Mouse (Mus musculus) E14TG2a.4 (cell line): ENCODE data around the gene Ccdc136.
"Not testable (repeated sequence)": the region's sequence is repeated elsewhere in the genome, so short reads cannot be mapped to it uniquely, and the experiment has no call there.

Source experiments
- H3K27me3 ChIP-seq: 2 replicates; pipeline ENCODE4 v1.6.1; 2014; ENCODE audit warnings: low read length, control low read depth; ENCODE audit not compliant: insufficient read depth
- H3K36me3 ChIP-seq: 2 replicates; pipeline ENCODE4 v1.6.1; 2014; ENCODE audit warnings: low read length, control low read depth; ENCODE audit not compliant: insufficient read depth
- H3K4me1 ChIP-seq: replicated peaks from 2 replicates; pipeline ENCODE4 v1.6.1; 2014; ENCODE audit warnings: low read depth, low read length, control low read depth
- H3K4me3 ChIP-seq: replicated peaks from 2 replicates; pipeline ENCODE4 v1.5.1; 2014; ENCODE audit warnings: mild to moderate bottlenecking, low read length
- H3K9me3 ChIP-seq: 2 replicates; pipeline ENCODE4 v1.6.1; 2014; ENCODE audit warnings: low read length, control low read depth
- CTCF ChIP-seq: conservative IDR thresholded peaks from 2 replicates; pipeline ENCODE4 v1.5.1; 2014; ENCODE audit warnings: low read length
- NANOG ChIP-seq: IDR thresholded peaks from 2 replicates; pipeline ENCODE4 v1.6.1; 2014; ENCODE audit warnings: borderline replicate concordance, low read length, mixed read lengths
- POU5F1 ChIP-seq: IDR thresholded peaks from 2 replicates; pipeline ENCODE4 v1.6.1; 2014; ENCODE audit warnings: low read length, borderline replicate concordance

Ccdc136 gene

DNA sequence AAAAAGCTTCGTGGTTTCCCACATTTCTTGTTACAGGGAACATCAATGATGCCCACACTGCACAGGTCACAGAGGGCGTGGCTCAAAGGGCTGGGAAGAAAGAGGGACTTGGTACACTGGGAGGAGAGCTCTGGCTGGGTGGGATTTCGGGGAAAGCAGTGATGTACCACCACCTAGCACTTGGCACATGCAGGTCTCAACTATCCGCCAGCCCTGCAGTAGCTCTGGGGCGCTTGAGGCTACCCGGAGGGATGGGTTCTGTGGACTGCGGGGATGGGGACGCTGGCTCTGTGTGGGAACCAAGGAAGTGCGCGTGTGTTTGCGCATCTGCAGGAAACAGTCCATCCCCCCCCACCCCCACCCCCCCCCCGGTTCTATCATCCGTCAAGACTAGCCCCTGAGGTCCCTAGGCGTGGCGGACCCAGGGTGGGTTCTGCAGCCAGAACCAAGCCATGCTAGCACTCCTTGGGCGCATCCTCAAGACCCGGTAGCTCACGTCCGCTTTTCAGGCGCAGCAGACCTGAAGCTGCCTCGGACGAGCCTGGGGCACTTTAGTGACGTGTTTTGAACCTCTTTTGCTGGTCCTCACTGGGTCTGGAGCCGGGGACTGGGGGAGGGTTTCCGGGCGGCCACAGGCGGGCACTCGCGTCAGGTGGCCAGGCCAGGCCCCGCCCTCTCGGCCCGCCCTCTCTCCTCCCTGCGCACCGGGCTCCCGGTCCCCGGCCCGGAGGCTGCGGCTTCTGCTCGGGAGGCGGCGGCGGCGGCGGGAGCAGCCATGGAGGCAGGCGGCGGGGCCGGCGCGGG lies at the start of gene Ccdc136:
TSS of gene Ccdc136 (plus strand) at position 400 of the 804 bp plus-strand sequence.
- Histone ChIP-seq H3K4me3 (peak within 1 kb of the TSS; percentile 86), H3K36me3 (0 out of 2 replicates have a peak, but pooled peaks cover under 1% of the 10 kb centered on the region), H3K27me3 (peaks cover 55% of the 10 kb centered on the region), H3K4me1 (peaks cover 53% of the 10 kb centered on the region), H3K9me3 (no peaks in the 10 kb centered on the region)
- TF ChIP-seq NANOG (no peak), CTCF (no peak), POU5F1 (no peak)

DNA sequence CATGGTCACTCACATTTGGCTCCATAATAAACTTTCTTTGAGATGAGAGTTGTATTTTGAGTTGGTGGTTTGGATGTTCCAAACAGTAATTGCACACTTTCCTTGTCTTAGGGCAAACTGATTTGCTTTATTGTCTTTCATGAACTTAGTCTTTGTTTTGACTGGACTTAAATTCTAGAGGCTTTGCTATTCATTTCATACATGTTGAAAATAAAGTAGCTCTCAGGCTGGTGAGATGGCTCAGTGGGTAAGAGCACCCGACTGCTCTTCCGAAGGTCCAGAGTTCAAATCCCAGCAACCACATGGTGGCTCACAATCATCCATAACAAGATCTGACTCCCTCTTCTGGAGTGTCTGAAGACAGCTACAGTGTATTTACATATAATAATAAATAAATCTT lies 49.6 kb upstream of the Ccdc136 start:
- H3K4me3 ChIP-seq, H3K9me3 ChIP-seq, H3K36me3 ChIP-seq, H3K27me3 ChIP-seq: not testable (repeated sequence)
- H3K4me1 ChIP-seq, result peaks cover 29% of the 10 kb centered on the region

DNA sequence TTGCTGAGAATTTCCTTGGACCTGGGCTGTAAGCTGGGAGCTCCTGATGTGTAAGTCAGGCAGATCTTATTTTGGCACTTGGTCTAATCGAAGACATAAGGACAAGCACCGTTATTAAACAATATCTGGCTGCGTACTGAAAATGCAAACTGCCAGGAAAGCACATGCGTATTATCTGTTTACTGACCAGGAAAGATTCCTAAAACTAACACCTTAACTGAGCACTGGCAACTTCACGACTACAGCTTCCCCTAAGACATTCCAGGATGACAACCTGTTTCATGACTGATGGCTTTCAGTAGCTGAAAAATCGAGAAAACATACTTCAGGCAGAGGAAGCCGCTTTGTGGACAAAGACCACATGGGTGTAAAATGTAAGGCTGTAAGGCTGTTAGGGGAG lies 48.9 kb upstream of the Ccdc136 start:
- H3K27me3 ChIP-seq, result peaks cover 5% of the 10 kb centered on the region
- H3K36me3 ChIP-seq, result no peaks in the 10 kb centered on the region
- H3K4me3 ChIP-seq, result peak overlapping the region; percentile 98
- H3K4me1 ChIP-seq, result peaks cover 33% of the 10 kb centered on the region
- H3K9me3 ChIP-seq, result no peaks in the 10 kb centered on the region
- no peak for TF ChIP-seq NANOG
- no peak for TF ChIP-seq CTCF
- no peak for TF ChIP-seq POU5F1

DNA sequence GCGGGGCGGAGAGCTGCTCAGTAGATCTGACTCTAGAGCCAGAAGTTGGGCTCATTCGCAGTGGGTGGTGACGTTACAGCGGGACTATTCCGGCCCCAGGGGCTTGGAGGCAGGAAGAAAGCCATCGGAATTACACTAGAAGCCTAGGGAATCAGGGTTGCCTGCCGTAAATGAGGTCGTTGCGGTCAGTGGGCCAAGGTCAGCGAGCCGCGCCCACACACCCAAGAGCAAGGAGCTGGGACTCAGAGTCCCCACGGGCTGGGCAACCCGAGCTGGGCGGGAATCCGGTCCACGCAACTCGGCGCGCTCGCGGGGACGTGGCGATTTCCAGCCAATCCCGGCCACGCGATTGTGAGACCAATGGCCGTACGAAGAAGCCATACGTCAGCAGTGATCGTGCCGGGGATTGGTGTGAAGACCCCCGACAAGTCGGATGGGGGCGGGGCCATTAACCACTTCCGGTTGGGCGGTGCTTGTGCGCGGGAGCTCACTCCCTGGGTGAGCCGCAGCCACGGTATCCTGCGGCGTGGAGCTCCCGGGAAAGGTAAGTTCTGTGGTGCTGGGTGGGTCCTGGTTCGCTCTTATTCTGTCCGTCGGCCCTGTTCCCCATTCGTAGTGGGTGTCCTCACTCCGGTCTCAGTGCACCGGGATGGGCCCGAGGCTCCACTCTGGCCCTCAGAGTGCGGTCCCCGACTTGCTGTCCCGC lies 48.3 kb upstream of the Ccdc136 start, which contains the start of gene Calu:
TSS of gene Calu (plus strand) at position 405 of the 706 bp plus-strand sequence.
- no peak for TF ChIP-seq POU5F1
- no peak for TF ChIP-seq NANOG
- TF ChIP-seq CTCF, result no peak
- no peaks in the 10 kb centered on the region for H3K36me3 ChIP-seq
- H3K4me1 ChIP-seq, result peaks cover 38% of the 10 kb centered on the region
- H3K27me3 ChIP-seq, result peaks cover 5% of the 10 kb centered on the region
- peak within 1 kb of the TSS; percentile 98 for H3K4me3 ChIP-seq
- H3K9me3 ChIP-seq, result no peaks in the 10 kb centered on the region

DNA sequence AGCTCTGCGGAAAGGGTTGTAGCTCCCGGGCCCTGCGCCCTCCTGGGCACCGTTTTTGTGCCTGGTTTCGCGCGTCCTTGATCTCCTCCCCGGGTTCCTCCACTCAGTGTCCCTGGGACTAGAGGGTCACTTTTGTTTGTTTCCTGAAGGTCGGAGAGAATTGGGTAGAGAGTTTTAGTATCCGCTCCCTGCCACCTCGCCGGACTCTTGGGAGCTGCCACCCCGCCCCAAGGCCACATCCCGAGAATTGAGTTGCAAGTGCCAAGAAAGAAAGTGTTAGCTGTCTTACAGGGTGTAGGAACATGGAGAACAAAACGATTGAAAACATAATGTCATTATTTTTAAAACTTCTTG lies 47.8 kb upstream of the Ccdc136 start:
- Histone ChIP-seq H3K36me3 (no peaks in the 10 kb centered on the region), H3K9me3 (no peaks in the 10 kb centered on the region), H3K4me1 (peaks cover 42% of the 10 kb centered on the region), H3K4me3 (peak overlapping the region; percentile 98), H3K27me3 (peaks cover under 1% of the 10 kb centered on the region)
- TF ChIP-seq NANOG, result no peak
- TF ChIP-seq POU5F1, result no peak
- TF ChIP-seq CTCF, result no peak

DNA sequence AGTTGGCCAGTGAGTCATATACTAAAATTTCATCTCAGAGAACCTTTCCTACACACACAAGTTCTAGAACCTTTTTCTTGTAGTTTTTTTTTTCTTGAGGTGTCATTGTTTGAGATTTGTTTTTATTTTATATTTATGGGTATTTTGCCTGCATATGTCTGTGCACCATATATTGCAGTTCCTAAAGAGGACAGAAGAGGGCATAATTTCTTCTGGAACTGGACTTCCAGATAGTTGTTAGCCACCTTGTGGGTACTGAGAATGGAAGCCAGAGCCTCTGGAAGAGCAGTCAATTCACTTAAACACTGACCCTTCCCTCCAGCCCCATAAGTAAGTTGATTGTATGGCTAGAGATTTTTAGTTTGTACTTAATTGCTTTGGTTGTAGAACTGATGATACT lies 44.5 kb upstream of the Ccdc136 start:
- TF ChIP-seq NANOG (no peak), CTCF (peak; percentile 76)
- Histone ChIP-seq H3K27me3 (no peaks in the 10 kb centered on the region), H3K4me3 (no peak overlapping the region), H3K9me3 (no peaks in the 10 kb centered on the region), H3K4me1 (peaks cover 64% of the 10 kb centered on the region), H3K36me3 (peaks cover 14% of the 10 kb centered on the region)

DNA sequence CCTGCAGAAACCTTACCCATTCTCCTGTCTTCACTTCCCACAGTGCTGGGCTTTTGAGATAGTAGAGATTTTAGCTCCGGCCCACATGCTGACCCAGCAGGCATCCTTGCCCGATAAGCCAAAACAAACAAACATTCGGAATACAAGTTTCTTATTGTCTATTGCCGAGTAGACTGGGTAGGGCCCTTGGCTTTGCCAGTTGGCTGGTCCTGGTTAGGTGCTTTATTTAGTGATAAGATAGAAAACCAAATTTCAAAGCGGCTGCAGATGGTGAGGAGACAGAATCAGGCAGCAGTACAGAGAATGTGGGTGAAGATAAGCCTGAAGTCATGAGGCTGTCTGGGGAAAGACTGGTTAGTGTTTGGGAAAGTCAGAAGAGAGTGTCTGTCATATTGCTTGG lies 43.3 kb upstream of the Ccdc136 start:
- no peaks in the 10 kb centered on the region for H3K9me3 ChIP-seq
- TF ChIP-seq NANOG (no peak), POU5F1 (no peak), CTCF (no peak)
- H3K4me1 ChIP-seq, result peaks cover 56% of the 10 kb centered on the region
- no peak overlapping the region for H3K4me3 ChIP-seq
- H3K36me3 ChIP-seq, result peaks cover 26% of the 10 kb centered on the region
- no peaks in the 10 kb centered on the region for H3K27me3 ChIP-seq

DNA sequence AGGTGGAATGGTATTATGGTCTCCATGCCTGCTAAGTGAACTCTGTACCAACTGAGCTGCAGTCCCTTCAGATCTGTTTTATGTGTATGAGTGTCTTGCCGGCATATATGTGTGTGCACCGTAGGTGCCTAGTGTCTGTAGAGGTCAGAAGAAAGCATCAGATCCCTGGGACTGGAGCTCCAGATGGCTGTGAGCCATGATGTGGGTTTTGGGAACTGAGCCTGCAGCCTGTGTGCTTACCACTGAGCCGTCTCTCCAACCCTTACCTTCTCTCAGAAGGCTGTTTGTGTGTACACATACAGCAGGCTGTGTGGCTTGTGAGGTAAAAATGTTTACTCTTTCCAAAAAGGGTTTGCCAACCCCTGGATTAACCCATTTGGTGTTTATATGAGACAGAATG lies 36.7 kb upstream of the Ccdc136 start:
- TF ChIP-seq CTCF, result no peak
- no peak for TF ChIP-seq POU5F1
- TF ChIP-seq NANOG, result no peak
- no peaks in the 10 kb centered on the region for H3K27me3 ChIP-seq
- H3K9me3 ChIP-seq, result no peaks in the 10 kb centered on the region
- peaks cover 14% of the 10 kb centered on the region for H3K4me1 ChIP-seq
- peaks cover 82% of the 10 kb centered on the region for H3K36me3 ChIP-seq
- no peak overlapping the region for H3K4me3 ChIP-seq

DNA sequence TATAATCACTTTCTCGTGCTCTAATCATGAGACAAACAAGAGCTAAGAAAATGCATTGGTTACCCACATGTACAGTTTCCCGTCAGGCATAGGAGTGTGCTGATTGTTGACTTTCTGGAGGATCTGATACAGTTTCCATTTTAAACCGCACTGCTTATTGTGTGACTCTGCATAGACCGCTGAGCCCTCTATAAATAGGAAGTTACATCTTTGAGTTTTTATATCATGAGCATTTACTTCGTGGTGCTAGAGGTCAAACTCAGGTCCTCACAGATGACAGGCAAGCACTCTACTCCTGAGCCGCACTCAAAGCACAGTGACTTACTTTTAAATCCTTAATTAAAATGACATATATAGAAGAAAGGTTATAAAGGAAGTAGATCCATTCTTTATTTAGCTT lies 35.9 kb upstream of the Ccdc136 start:
- Histone ChIP-seq H3K27me3 (no peaks in the 10 kb centered on the region), H3K4me1 (peaks cover 7% of the 10 kb centered on the region; the same call in 1 of the 2 replicates), H3K36me3 (peaks cover 83% of the 10 kb centered on the region), H3K9me3 (no peaks in the 10 kb centered on the region), H3K4me3 (no peak overlapping the region)
- TF ChIP-seq POU5F1 (no peak), NANOG (no peak), CTCF (no peak)
